Mouse (Mus musculus) thymus, adult 2 months (tissue): ENCODE results near the gene Masp2.

Experiments
- CTCF ChIP-seq: fragments of 200-500 bp; IDR thresholded peaks from 2 replicates; pipeline ENCODE4 v1.5.1; 2012; ENCODE audit warnings: mild to moderate bottlenecking, control low read depth, low read length, moderate library complexity, borderline replicate concordance; ENCODE audit not compliant: control insufficient read depth, poor library complexity, insufficient read depth; ENCODE audit errors: extremely low read depth
- POLR2A ChIP-seq: fragments of 200-500 bp; IDR thresholded peaks from 2 replicates; pipeline ENCODE4 v1.6.1; 2012; ENCODE audit warnings: mild to moderate bottlenecking, low read length, control low read depth, moderate library complexity; ENCODE audit not compliant: control insufficient read depth, poor library complexity, insufficient read depth; ENCODE audit errors: extremely low read depth

GRCm38 (mm10) chr4:148573222-148573621, 29.1 kb upstream of the Masp2 start:
- TF ChIP-seq CTCF (no peak), POLR2A (no peak)
